Mouse (Mus musculus) layer of hippocampus, adult 2 months (tissue): ENCODE results near the gene Fam71d. TPM values are rescaled to one million over a fixed set of nuclear protein-coding genes. Genes with fewer than 3 reads are reported as not detected.

Experiments
- DNase-seq, 2 experiments: peaks; one replicate each; pipeline ENCODE4 v3.0.0; 2022; ENCODE audit warnings: low spot score in 2 of 2
- H3K27ac ChIP-seq: fragments of 200-600 bp; 2 replicates; pipeline ENCODE4 v1.8.1; 2022
- H3K4me3 ChIP-seq: fragments of 200-600 bp; 2 replicates; pipeline ENCODE4 v1.8.1; 2022; ENCODE audit warnings: mild to moderate bottlenecking
- CTCF ChIP-seq: fragments of 200-600 bp; conservative IDR thresholded peaks from 2 replicates; pipeline ENCODE4 v1.8.1; 2022; ENCODE audit warnings: antibody characterized with exemption, mild to moderate bottlenecking, moderate library complexity
- total RNA-seq, 2 experiments: library from RNA; stranded (reverse); gene quantifications; 2 replicates each; pipeline ENCODE4 v1.2.3; 2021

Fam71d gene
- total RNA-seq, 2 experiments from 2014 or later, result 0.64 to 1.5 TPM

DNA sequence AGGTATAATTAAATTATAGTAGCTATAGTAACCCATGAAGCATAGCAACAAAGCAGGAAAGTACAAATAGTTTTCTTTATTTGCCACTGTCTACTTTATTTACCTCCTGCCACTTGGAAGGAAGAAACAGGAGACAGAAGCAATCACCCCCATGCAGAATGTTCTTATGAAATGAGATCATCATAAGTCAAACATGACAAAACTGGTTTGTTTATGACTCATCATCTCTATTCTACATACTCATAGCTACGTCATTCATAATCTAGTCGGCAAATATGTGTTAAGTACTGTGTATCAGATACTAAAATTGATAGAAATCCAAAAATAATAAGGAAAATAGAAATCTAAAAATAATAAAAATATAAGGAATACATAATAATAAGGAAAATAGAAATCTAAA lies 49.0 kb downstream of the Fam71d start:
- DNase-seq, result no peak
- Histone ChIP-seq H3K27ac (no peak overlapping the region), H3K4me3 (no peak overlapping the region)
- TF ChIP-seq CTCF, result no peak

GRCm38 (mm10) chr12:78746226-78746625 lies 54.9 kb downstream of the Fam71d start:
- Histone ChIP-seq H3K27ac (no peak overlapping the region), H3K4me3 (no peak overlapping the region)
- TF ChIP-seq CTCF, result no peak
- DNase-seq, result no peak

GRCm38 (mm10) chr12:78747406-78747805 lies 56.1 kb downstream of the Fam71d start:
- DNase-seq, result no peak
- no peak overlapping the region for H3K27ac ChIP-seq
- TF ChIP-seq CTCF, result no peak
- no peak overlapping the region for H3K4me3 ChIP-seq

GRCm38 (mm10) chr12:78748113-78748512 lies 56.8 kb downstream of the Fam71d start:
- DNase-seq, result peak in 1 of 2 experiments; percentile 23
- H3K27ac ChIP-seq, result peak overlapping the region; percentile 89
- no peak for TF ChIP-seq CTCF
- peak overlapping the region; percentile 82 for H3K4me3 ChIP-seq

DNA sequence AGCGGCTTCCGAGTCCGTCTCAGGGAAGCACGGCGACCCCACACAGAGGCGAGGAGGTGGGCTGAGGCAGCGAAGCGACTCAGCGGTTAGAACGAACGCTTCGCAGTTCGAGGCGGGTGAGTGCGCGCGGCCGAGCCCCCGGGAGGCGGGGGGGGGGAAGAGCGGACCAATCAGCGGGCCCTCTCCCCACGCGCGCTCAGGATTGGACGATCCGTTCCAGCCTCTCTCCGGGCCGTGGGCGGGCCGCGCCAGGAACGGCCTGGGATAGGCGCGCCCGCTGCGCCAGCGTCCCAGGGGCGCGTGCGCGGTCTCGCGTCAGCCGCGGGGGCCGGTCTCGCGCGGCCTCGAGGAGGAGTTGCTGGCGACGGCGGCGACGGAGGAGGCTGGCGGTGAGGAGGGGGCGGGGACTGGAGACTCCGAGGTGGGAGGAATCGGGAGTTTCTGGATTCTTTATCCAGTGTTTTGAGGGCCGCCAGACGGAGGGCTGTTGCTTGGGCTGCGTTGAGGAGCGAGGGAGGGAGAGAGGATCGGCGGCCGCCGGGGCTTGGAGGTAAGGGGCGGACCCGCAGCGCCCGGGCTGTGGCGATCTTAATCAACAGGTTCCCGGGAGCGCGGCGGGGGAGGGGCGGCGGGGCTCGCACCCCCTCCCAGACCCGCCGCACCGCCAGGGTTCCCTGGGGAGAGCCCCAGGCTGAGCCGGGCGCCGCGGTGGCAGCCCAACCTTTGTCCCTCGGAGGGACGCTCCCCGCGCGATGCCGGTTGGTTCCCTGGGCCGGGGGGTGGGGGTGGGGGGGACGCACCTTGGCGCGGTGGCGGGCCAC lies 57.4 kb downstream of the Fam71d start, which contains the start of gene Mpp5:
Mpp5 (plus strand) TSS at position 351 of the 821 bp plus-strand sequence.
- peak; percentile 98 for DNase-seq
- TF ChIP-seq CTCF, result no peak
- Histone ChIP-seq H3K27ac (peak within 1 kb of the TSS; percentile 90), H3K4me3 (peak within 1 kb of the TSS; percentile 82)

- peak overlapping the region; percentile 90 for H3K27ac ChIP-seq
- peak overlapping the region; percentile 82 for H3K4me3 ChIP-seq
- 0 out of 2 replicates have a peak, but pooled peaks have one; percentile 12 for TF ChIP-seq CTCF
- peak; percentile 33 to 51 for DNase-seq
These were observed 58.1 kb downstream of the Fam71d start for GRCm38 (mm10) chr12:78749378-78749801.

DNA sequence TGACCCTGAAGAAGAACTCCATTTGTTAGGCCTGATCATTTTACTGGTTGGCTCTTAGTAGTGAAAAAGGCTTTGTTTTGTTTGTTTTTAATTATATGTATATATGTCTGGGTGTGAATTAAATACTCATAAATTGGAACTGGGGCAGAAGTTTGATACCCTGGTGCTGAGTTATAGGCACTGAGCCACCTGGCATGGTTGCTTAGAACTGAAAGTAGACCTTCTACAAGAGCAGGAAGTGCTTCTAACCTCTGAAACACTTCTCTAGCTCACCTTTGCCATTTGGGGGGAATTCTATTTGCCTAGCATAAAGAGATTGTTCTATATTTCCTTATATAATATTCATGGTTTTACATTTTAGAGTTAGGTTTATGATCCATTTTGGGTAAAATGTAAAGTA lies 70.6 kb downstream of the Fam71d start:
- no peak for DNase-seq
- H3K4me3 ChIP-seq, result no peak overlapping the region
- no peak overlapping the region for H3K27ac ChIP-seq
- no peak for TF ChIP-seq CTCF

GRCm38 (mm10) chr12:78769031-78769713 lies 77.8 kb downstream of the Fam71d start:
- no peak for TF ChIP-seq CTCF
- DNase-seq, result no peak
- Histone ChIP-seq H3K4me3 (no peak overlapping the region), H3K27ac (no peak overlapping the region)

- Histone ChIP-seq H3K27ac (no peak overlapping the region), H3K4me3 (no peak overlapping the region)
- no peak for DNase-seq
- TF ChIP-seq CTCF, result no peak
These were observed 81.9 kb downstream of the Fam71d start for GRCm38 (mm10) chr12:78773211-78773610.

- Histone ChIP-seq H3K27ac (no peak overlapping the region), H3K4me3 (no peak overlapping the region)
- no peak for DNase-seq
- no peak for TF ChIP-seq CTCF
These were observed 86.6 kb downstream of the Fam71d start for GRCm38 (mm10) chr12:78777916-78778315.

- no peak overlapping the region for H3K27ac ChIP-seq
- TF ChIP-seq CTCF, result no peak
- DNase-seq, result no peak
- H3K4me3 ChIP-seq, result no peak overlapping the region
These were observed 87.2 kb downstream of the Fam71d start for GRCm38 (mm10) chr12:78778423-78779067.

Other genes starting within 250 kb of the Fam71d start
- gene Mpp5, start 57.4 kb downstream of the Fam71d start, total RNA-seq, result 10 to 100 TPM; 31.4 to 31.7 TPM
- 100 to 1,000 TPM; 254 to 256 TPM for gene Atp6v1d, start 170.1 kb downstream of the Fam71d start, total RNA-seq
- 10 to 100 TPM; 47.7 to 50.2 TPM for gene Eif2s1, start 170.3 kb downstream of the Fam71d start, total RNA-seq
- gene Plek2, start 215.4 kb downstream of the Fam71d start, total RNA-seq, result under 1 TPM in 1 of 2 experiments, not detected in 1; 0.23 TPM